Mouse (Mus musculus) layer of hippocampus, postnatal 10 days (tissue): ENCODE results near the gene Adprh. TPM values are rescaled to one million over a fixed set of nuclear protein-coding genes. Genes with fewer than 3 reads are reported as not detected.

ENCODE experiments used
- DNase-seq, 2 experiments: peaks; one replicate each; pipeline ENCODE4 v3.0.0; 2021; ENCODE audit warnings: low spot score in 2 of 2
- total RNA-seq, 2 experiments: library from RNA; stranded (reverse); gene quantifications; 2 replicates each; pipeline ENCODE4 v1.2.3; 2021

The Adprh gene
- total RNA-seq, 2 experiments from 2014 or later: 60.5 to 62.9 TPM

GRCm38 (mm10) chr16:38443721-38444464 is 8.6 kb downstream of the Adprh start:
- DNase-seq: no peak

- no peak for DNase-seq
These were observed 10.3 kb downstream of the Adprh start for GRCm38 (mm10) chr16:38442216-38442615.

GRCm38 (mm10) chr16:38441611-38442010 is 10.9 kb downstream of the Adprh start:
- no peak for DNase-seq

- DNase-seq: no peak
These were observed 12.1 kb downstream of the Adprh start for GRCm38 (mm10) chr16:38440403-38440802.

- no peak for DNase-seq
These were observed 13.3 kb downstream of the Adprh start for GRCm38 (mm10) chr16:38439190-38439589.

- DNase-seq: no peak
These were observed 18.2 kb downstream of the Adprh start for GRCm38 (mm10) chr16:38434295-38434795.

GRCm38 (mm10) chr16:38433514-38433913 is 19.0 kb downstream of the Adprh start:
- DNase-seq: no peak

- DNase-seq: no peak
These were observed 19.7 kb downstream of the Adprh start, which contains the start of gene Pla1a for GRCm38 (mm10) chr16:38432498-38433425. TSS of gene Pla1a (minus strand) at chr16:38433145.

GRCm38 (mm10) chr16:38431446-38432185 is 20.9 kb downstream of the Adprh start:
- DNase-seq: no peak

- DNase-seq: no peak
These were observed 26.7 kb downstream of the Adprh start for GRCm38 (mm10) chr16:38425799-38426198.

- no peak for DNase-seq
These were observed 27.1 kb downstream of the Adprh start for GRCm38 (mm10) chr16:38425374-38425773.

GRCm38 (mm10) chr16:38414953-38415352 is 37.5 kb downstream of the Adprh start:
- no peak for DNase-seq

GRCm38 (mm10) chr16:38408416-38408815 is 44.1 kb downstream of the Adprh start:
- DNase-seq: no peak

GRCm38 (mm10) chr16:38407584-38407983 is 44.9 kb downstream of the Adprh start:
- DNase-seq: no peak

- no peak for DNase-seq
These were observed 45.8 kb downstream of the Adprh start for GRCm38 (mm10) chr16:38406708-38407107.

GRCm38 (mm10) chr16:38406293-38406692 is 46.2 kb downstream of the Adprh start:
- no peak for DNase-seq

- no peak for DNase-seq
These were observed 48.9 kb downstream of the Adprh start for GRCm38 (mm10) chr16:38403639-38404038.

GRCm38 (mm10) chr16:38401468-38401867 is 51.0 kb downstream of the Adprh start:
- DNase-seq: no peak

- no peak for DNase-seq
These were observed 52.1 kb downstream of the Adprh start for GRCm38 (mm10) chr16:38400311-38400960.

GRCm38 (mm10) chr16:38399531-38400231 is 52.8 kb downstream of the Adprh start:
- DNase-seq: peak; percentile 52 to 57
